Mouse (Mus musculus) hematopoietic stem cell, adult 5-6 weeks (primary cell): ENCODE measurements at regions not wholly inside any gene's neighbourhood (a gene's known extent, or its start where the extent isn't known, plus 50 kb on each side); places are given as distances from the start of the nearest gene placed in this dataset.

Experiments
- ATAC-seq, 2 experiments: fragments of 125-278 bp in 1 of 2; replicated peaks in 1 of 2; 2 replicates each; pipeline ENCODE4 v1.8.0; 2016 to 2017; ENCODE audit warnings: inconsistent platforms in 2 of 2, mild to moderate bottlenecking in 2 of 2, moderate number of reproducible peaks in 2 of 2, low read depth in 1 of 2, moderate TSS enrichment in 1 of 2; ENCODE audit not compliant: low FRiP score in 2 of 2, poor library complexity in 2 of 2, severe bottlenecking in 2 of 2, insufficient read depth in 1 of 2, low TSS enrichment in 1 of 2

DNA sequence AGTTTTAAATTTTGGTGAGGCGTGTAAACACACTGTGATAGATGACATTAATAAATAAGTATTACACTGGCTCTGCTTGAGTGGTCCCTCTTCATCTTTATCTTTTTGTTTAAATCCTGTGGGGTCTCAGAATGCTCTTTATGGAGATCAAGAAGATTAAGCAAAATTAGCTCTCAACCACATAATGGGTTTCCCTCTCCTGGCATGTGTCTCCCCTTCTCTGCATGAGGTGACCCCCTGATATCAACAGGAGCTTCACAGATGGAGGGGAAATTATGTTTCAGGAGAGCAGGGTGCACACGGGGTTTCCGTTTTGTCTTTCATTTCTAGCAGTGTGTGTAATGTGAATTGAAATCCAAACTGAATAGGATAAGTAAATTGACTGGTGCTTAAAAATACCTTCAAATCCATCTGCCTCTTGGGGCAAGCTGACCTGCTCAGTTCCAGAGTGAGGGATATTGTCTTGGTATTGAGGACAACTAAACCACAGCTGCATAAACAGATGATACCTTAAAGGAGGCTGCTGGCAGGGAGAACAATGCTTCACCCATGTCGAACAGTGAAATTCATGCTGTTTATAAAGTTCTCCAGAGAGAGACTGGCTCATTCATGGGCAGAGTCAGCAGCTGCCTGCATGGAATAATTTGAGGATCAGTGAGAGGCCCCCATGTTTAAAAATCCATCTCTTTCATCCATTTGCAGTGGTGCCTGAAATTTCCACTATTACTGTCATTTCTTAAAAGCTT lies 518.3 kb upstream of the Nr2f1 start:
- ATAC-seq = no peak

DNA sequence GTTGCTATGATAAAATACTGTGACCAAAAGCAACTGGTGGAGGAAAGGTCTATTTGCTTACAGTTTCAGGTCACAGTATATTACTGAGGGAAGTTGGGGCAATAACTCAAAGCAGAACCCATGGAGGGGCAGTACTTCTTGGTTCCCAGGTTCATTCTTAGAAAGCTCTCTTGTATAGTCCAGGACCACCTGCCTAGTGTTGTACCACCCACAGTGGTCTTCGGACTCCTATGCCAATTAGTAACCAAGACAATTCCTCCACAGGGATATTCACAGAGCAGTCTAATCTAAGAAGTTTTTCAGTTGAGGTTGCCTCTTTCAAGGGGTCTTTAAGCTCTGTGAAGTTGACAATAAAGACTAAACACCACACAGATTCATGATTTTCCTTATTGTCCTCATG lies 517.6 kb upstream of the Nr2f1 start:
- ATAC-seq = no peak

DNA sequence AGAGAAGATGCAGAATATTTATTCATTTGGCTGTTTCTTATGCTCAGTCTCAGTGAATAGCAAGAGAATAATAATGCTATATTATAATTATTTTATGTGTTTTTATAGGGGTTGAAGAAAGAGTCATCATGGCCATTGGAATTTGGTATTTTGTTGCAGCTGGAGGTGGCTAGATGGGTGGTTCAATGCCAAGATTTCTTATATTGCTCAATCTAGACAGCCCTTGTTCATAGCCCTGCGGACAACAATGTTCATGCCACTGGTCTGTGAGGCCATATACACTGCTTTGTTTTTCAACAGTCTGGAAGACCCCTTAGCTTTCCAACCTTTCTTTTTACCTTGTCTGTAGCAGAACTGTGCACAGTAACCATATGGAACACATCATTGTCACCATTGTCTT lies 505.1 kb upstream of the Nr2f1 start:
- no peak for ATAC-seq

DNA sequence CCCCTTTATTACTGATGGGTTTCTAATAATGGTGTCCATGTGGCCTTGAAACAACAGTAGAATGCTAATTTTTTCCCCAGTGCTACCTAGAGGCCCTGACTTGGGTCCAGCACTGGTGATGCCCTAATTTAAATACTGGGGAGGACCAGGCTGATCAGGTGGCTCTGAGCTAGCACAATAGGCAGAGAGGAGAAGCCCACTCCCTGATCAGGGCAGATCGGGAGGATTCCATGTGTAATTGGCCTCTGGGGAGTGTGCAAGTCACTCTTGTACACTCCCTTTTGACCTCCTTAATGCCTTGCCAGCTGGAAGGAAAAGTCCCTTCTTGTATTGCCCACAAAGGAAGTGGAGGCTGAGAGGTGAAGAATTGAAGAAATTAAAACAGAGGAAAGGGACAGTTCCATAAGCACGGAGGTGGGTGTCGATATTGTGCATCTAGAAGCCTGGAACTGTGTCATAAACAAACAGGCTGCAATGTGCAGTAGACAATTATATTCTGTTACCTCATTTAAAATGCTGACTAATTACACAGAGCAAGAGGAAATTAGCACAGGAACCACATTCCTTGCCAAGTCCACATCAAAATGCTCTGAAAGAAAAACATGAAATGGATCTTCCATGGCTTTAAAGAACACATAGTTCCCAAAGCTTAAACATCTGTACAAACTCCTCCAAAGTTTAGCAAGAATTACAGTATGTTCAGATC lies 498.4 kb upstream of the Nr2f1 start:
- no peak for ATAC-seq

DNA sequence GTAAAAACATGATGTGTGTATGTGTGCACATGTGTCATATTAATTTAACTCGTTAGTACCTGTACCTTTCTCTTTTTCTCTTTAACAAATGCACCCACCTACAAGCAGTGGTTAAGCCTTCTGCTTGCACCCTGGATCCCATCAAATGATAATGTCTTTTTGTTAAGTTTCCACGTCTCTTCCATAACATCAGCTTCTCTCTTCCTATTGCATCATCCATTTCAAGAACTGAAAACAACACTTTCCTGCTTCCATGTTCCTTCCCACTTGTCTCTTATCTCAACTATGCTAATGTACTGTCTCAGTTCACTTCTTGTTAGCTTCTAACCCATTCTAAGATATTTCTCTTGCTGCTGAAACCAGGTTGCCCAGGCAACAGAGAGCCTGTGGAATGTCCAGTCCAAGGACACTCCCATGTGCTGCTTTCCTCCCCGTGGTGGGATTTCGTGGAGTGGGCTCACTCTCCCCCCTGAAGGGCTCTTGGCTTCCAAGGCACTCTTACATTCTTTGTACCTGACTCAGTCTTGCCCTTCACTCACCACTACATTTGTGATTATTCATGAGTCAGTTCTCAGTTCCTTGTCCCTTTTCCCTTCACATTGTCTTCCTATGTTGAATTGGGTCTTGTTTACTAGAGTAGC lies 479.8 kb upstream of the Nr2f1 start:
- no peak for ATAC-seq

DNA sequence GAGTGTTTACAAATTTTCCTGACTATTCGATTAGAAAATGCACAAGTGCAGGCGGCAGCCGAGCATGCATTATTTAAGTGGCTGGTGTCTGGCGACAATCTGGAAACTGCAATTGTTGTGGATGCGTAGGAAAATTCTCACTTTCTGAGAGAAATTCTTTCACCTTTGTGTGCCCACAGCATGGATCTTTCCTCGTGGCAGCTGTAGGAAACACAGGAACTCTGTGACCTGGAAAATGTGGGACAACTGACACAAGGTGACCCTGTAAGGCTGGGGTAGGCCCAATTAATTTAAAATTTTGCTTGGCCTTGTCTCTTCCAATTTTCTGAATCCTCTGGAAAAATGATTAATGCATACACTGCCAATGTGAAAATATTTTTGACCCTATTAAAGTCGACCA lies 478.7 kb upstream of the Nr2f1 start:
- ATAC-seq = no peak

DNA sequence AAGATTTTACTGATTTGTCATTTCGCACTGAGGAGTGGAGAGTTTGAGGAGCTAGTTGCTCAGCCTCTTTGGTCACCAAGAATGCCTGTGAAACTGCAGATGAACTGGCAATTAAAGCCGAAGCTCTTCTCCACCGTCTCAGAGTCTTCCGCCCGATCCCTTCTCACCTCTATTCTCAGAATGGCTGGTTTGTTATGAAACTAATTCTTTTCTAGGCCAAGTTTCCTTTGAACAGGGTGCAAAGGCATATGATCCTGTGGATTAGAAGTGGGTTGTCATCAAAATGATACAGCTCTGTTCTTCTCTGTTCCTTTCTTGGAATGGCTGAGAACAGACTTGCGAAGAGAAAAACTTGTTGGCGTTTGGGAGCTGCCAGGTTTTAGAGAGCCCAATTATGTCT lies 458.7 kb upstream of the Nr2f1 start:
- ATAC-seq = no peak

DNA sequence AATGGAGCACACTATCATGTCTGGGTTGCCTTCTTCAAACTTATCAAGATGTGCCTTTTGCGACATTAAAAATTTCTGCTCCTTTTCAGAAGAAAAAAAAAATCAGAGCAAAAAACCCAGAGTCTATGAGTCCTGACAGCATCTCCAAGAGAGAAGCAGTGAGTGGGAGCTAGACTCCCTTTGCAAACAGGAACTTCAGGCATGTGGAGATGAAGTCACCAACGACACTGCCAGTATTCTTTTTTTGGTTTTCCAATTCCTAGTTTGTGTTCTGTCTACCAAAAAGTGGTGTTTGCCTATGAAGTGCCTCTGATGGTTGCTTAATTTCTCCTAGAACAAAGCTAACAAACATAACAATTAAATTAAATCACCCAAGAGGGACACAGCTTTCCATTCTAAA lies 457.2 kb upstream of the Nr2f1 start:
- ATAC-seq = no peak

DNA sequence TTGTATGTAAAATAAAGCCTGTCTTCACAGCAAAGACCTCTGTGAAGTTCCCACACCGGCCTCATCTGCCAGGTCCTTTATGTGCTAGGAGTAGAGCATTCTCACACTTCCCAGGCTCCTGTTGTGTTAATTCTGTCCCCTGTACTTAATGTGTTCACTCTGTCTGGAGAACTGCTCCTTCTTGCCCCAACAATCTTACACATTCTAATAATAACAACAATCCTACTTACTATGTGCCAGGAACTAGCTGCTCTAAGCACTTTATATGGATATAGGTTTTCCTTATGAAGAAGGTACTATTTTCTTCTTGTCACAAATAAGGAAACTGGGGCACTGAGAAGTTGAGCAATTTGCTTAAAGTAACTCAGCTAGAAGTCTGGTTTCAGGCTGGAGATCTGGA lies 456.6 kb upstream of the Nr2f1 start:
- no peak for ATAC-seq

DNA sequence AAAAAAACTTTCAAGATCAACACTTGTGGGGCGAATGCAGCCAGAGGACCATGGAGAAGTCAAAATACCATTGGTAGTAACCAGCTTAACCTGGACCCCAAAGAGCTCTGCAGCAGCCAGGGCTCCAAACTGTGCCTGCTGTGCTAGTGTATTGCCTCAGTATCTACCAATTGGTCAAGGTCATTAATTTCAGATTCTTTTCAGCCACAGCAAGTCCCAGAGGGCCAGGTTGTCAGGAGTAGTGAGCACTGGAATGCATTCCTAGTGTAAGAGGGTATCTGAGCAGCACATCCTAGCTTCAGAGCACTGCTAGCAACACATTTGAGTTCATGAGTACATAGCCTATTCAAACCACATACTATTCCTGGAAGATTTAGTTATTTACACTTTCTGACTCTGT lies 451.3 kb upstream of the Nr2f1 start:
- ATAC-seq = no peak

DNA sequence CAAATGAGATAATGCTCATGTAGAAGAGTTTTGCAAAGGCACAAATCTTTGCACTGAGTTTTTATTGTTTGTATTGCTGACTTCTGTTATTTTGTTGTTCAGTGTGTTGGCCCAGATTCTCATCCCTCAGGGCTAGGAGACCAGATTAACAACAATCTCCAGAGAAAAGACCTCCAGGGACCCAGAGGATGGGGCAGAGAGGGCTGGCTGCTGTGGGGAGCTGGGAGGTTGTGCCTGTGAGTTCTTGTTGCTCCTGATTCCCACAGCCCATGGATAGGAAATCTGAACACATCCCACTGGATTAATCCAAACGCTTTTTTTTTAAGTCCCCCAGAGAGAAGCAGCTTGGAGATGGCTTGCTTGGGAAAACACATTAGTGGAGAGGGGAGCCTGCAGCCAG lies 445.0 kb upstream of the Nr2f1 start:
- no peak for ATAC-seq

DNA sequence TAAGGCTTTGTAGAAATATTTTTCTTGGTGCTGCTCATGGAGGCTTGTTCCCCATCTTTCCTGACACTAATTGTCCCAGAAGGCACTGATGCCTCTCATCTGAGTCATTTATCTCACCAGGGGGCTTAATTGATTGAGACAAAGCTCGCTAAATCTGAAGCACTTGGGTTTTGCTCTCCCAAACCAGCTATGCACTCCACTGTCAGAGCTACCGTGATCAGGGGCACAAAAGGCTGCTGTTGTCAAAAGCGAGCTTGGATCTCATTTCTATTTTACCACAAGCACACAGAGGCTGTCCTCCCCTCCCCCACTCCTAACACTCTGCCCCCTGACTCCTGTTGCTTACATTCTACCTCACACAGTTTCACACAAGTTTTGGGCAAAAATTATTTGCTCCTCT lies 443.5 kb upstream of the Nr2f1 start:
- no peak for ATAC-seq

DNA sequence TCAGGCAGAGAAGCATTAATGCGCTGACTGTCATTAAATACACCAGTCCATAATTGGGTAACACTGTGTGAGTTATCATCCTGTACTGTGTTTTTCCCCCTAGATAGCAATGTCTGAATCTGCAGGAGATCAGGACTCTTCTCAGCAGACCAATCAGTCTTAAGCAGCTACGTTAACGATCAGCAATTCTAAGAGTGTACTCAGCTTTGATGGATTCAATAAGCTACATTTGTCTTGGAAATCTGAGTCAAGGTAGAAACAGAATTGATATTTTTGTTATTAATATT lies 442.8 kb upstream of the Nr2f1 start:
- no peak for ATAC-seq

DNA sequence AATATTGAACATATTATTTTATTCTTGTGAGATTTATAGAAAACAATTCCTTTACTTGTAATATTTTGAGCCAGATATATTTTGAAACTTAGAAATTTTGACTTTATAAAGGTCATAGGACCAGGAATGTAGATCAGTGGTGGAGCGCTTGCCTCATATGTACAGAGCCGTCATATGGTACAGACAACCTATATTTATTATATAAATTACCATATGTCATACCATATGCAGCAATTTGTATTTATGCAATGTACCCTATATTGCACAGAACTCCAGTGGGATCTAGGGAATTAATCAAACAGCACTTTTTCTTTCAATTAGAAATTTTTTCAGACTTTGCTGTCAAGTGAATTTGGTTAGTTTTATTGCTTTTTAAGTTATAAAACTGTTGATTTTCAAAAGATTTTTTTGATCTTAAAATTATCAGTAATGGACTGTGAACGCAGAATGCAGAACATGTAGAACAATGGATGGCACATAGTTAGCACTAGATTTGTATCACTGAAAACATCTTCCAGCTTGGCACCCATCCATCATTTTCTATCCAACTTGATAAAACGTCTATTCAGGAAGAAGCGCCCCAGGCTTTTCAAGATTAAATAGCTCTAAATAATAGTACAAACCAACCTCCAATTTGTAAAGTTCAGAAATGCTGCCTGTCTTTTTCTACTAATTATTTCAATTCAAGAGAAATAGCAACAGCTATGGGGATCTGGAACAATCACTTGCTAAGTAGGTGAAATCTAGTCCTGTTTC lies 442.3 kb upstream of the Nr2f1 start:
- no peak for ATAC-seq

DNA sequence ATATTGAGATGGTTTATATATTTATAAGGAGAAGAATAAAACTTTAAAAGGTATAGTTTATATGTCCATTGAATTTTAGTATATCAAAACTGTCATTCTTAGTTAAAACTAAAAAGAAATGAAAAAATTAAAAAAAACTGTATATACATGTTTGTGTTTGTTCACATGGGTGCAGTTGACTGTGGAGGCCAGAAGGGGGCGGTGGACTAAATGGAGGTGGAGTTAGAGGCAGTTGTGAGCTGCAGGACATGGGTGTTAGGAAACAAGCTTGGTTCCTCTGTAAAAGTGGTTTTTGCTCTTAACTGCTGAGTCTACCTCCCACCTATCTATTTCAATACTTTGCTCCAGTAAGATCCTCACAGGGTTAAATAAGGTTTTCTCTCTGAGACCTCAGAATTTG lies 440.8 kb upstream of the Nr2f1 start:
- ATAC-seq = no peak

DNA sequence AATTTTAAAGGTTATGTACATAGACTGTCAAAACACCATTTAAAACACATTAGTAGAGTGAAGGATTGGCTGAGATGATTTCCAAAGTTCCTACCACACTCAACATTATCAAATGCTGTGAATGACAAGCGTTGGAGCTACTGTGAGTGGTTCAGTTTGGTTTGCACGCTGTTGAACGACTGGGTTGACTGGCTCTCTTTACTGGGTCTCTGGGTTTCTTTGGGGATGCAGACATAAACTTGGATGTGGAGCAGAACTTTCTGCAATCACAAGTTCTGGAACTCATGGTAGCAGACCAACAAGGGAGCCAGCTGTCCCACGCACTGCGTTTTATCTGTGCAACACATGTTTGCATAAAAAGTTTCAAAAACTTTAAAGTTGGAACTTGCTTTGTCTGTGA lies 438.9 kb upstream of the Nr2f1 start:
- ATAC-seq = no peak

DNA sequence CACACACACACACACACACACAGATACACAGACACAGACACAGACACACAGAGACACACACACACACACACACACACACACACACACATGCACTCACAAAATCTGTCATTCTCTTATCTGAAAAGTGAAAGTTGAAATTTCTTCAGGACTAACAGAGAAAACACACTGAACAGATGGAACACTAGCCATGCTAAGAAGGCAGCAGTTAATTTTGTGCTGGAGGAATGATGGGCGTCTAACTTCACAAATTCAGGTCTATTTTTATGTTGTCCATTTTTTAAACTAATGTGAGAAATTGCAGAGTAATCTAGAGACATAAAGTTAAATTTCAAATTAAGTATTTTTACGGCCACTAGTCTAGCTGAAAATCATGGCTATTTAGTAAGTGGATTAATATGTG lies 432.1 kb upstream of the Nr2f1 start:
- ATAC-seq = no peak

DNA sequence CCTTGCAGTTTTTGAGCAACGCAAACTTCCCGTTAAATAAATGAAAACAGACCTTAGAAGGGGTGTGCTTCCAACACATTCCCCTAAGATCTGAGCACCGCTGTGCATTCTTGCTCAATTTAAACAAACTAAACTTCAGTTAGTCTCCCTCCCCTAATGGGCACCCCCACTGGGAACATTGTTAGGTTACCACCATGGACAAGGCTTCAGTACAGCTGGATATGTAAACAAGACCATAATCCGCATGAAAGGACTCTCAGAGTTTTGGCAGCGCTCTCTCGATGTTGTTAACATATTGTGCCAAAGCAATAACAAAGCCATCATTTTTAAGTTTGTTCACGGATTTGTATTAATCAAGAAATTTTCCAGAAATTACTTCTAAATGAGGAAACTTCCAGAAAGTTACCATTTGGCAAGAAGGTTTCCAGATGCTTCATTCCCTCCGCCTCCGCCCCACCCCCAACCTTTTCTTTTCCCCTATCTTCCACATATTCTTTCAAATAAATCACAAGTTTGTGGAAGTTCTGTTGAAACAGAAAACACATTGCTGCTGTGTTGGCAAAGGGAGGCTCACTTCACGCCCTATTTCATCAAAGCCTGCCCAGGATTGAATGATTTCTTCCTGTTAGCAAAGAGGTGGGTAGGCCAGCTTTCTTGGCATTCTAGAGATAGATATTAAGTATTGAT lies 429.6 kb upstream of the Nr2f1 start:
- ATAC-seq = no peak
